Mouse (Mus musculus) lung, embryonic 15.5 days (tissue): ENCODE data around the gene Psmd7. TPM values are rescaled to one million over a fixed set of nuclear protein-coding genes. Genes with fewer than 3 reads are reported as not detected.

Experiments used
- ATAC-seq: fragments of 200-750 bp; cut with Nextera tagmentation; 2 replicates; pipeline ENCODE4 v1.8.0; 2017; ENCODE audit warnings: moderate number of reproducible peaks, borderline replicate concordance; ENCODE audit not compliant: low FRiP score, low TSS enrichment; ENCODE audit errors: extremely low read depth
- H3K27ac ChIP-seq: fragments of 300-500 bp; sonication (generic); 2 replicates; pipeline ENCODE4 v1.5.1; 2015; ENCODE audit warnings: moderate library complexity, mild to moderate bottlenecking, inconsistent platforms
- H3K27me3 ChIP-seq: fragments of 300-500 bp; sonication (generic); 2 replicates; pipeline ENCODE4 v1.6.1; 2015; ENCODE audit warnings: inconsistent platforms
- H3K36me3 ChIP-seq: fragments of 300-500 bp; sonication (generic); 2 replicates; pipeline ENCODE4 v1.6.1; 2015; ENCODE audit warnings: inconsistent platforms
- H3K4me1 ChIP-seq: fragments of 300-500 bp; sonication (generic); 2 replicates; pipeline ENCODE4 v1.6.1; 2015; ENCODE audit warnings: inconsistent platforms
- H3K4me2 ChIP-seq: fragments of 300-500 bp; sonication (generic); 2 replicates; pipeline ENCODE4 v1.6.1; 2015; ENCODE audit warnings: inconsistent platforms, mild to moderate bottlenecking, moderate library complexity
- H3K4me3 ChIP-seq: fragments of 300-500 bp; sonication (generic); 2 replicates; pipeline ENCODE4 v1.5.1; 2015; ENCODE audit warnings: mild to moderate bottlenecking, inconsistent platforms
- H3K9ac ChIP-seq: fragments of 300-500 bp; sonication (generic); 2 replicates; pipeline ENCODE4 v1.6.1; 2015; ENCODE audit warnings: inconsistent platforms
- H3K9me3 ChIP-seq: fragments of 300-500 bp; sonication (generic); 2 replicates; pipeline ENCODE4 v1.6.1; 2016; ENCODE audit warnings: inconsistent platforms
- WGBS: fragments of 180-500 bp; shearing (Covaris S2); methylation state at CpG from one replicate; pipeline ENCODE4 v1.1.7; 2015; 5-methylcytosine and 5-hydroxymethylcytosine counted together
- polyA plus RNA-seq: library from polyadenylated mRNA; unstranded; fragments of >200 nt; fragmentation: Nextera tagmentation; extraction: Ambion mirVana; gene quantifications from 2 replicates; pipeline ENCODE4 v1.2.1, GENCODE M21; 2015

Gene Psmd7
- polyA plus RNA-seq, 1 experiment from 2014 or later = 256 TPM

DNA sequence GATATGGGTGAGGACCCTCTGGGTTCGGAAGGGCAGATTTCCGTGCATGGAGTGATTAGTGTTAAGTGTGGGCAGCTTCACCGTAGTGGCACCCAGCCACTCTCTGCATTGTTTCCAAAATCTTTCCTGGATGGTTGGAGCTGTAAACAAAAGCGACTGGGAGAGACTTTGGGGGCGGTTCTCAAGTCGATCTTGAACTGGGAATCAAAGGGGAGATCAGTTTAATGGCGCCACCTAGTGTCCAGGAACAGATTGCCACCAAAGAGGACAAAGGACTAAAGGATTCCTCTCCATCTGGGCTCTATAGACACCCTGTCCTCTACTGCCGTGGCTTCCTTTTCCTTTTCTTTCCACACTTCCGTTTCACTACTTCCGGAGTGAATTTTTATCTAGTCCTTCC, 11.6 kb downstream of the Psmd7 start:
- Histone ChIP-seq H3K27ac (peak overlapping the region; percentile 10; the same call in 1 of the 2 replicates), H3K9me3 (no peaks in the 10 kb centered on the region), H3K9ac (no peak overlapping the region), H3K36me3 (peaks cover 35% of the 10 kb centered on the region), H3K4me2 (peak overlapping the region; percentile 44), H3K4me1 (0 out of 2 replicates have a peak, but pooled peaks cover 5% of the 10 kb centered on the region), H3K4me3 (peak overlapping the region; percentile 8; the same call in 1 of the 2 replicates), H3K27me3 (no peaks in the 10 kb centered on the region)
- WGBS = 5% methylated on average over 10 of the region's 10 CpGs
- ATAC-seq = peak; percentile 57; the same call in 1 of the 2 replicates

DNA sequence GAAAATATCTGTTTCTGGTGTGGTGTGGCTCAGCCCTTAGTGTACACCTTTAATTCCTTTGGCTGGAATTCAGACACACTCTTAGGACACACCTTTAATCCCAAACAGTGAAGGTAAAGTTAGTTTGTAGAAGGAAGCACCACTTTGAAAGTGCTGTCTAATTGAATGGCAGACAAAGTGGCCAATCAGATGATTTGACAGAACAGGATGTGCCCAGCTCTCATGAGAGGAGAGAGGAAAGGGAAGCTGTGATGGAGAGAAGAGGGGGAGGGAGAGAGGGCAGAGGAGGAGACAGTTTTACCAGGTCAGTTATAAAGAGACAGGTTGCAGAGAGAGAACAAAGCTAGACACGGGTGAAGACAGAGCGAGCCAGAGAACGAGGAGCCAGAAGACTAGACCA, 13.5 kb downstream of the Psmd7 start:
- Histone ChIP-seq H3K4me1 (0 out of 2 replicates have a peak, but pooled peaks cover 5% of the 10 kb centered on the region), H3K9ac (no peak overlapping the region), H3K9me3 (no peaks in the 10 kb centered on the region), H3K4me3 (no peak overlapping the region), H3K4me2 (no peak overlapping the region), H3K36me3 (peaks cover 16% of the 10 kb centered on the region), H3K27ac (no peak overlapping the region), H3K27me3 (no peaks in the 10 kb centered on the region)
- no peak for ATAC-seq
- WGBS = 76% methylated on average over 3 of the region's 3 CpGs

DNA sequence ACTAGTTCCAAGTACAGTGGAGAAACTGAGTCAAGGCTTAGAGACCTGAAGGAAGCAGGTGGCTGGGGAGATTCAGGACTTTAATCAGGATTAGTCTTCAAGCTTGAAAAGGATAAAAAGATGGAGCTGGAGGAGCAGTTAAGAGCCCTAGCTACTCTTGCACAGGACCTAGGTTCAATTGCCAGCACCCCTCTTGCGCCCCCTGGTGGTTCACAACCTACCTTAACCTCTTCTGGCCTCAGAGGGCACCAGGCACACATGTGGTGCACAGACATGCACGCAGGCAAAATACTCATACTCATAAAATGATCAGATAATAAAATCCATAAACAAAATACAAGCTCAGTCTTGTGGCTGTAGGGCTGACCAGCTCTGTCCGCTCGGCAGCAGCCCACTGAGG, 15.8 kb downstream of the Psmd7 start:
- H3K27me3 ChIP-seq = no peaks in the 10 kb centered on the region
- H3K9me3 ChIP-seq = no peaks in the 10 kb centered on the region
- H3K27ac ChIP-seq = no peak overlapping the region
- H3K36me3 ChIP-seq = no peaks in the 10 kb centered on the region
- ATAC-seq = peak; percentile 58; the same call in 1 of the 2 replicates
- no peak overlapping the region for H3K9ac ChIP-seq
- 54% methylated on average over 4 of the region's 4 CpGs for WGBS
- 0 out of 2 replicates have a peak, but pooled peaks cover 5% of the 10 kb centered on the region for H3K4me1 ChIP-seq
- H3K4me2 ChIP-seq = no peak overlapping the region
- no peak overlapping the region for H3K4me3 ChIP-seq

DNA sequence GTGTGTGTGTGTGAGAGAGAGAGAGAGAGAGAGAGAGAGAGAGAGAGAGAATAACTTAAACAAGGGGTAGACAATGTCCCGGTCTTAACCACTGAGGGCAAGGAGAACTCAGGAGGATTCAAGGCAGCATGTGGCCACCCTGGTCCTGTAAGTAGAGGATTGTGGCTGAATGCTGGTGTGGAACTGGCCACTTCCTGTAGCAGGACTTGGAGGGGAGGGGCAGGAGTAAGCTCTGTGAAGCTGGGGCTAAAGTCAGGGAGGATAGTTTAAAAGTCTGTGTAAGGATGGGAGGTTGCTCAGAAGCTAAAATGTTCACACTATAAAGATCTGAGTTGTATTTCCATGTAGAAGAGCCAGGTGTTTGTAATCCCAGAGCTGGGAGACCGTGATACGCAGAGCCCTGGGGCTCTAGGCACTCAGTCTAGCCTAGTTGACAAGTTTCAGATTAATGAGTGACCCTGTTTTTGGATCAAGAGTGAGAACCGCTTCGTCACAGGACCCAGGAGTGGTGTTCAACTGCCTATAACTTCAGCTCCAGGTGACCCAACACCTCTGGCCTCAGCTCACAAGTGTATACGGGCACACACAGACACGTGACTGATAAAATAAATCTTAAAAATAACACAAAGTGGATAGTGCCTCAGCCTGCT, 16.7 kb downstream of the Psmd7 start:
- Histone ChIP-seq H3K4me1 (0 out of 2 replicates have a peak, but pooled peaks cover 4% of the 10 kb centered on the region), H3K4me3 (no peak overlapping the region), H3K9ac (no peak overlapping the region), H3K4me2 (no peak overlapping the region), H3K36me3 (no peaks in the 10 kb centered on the region), H3K9me3 (no peaks in the 10 kb centered on the region), H3K27ac (no peak overlapping the region), H3K27me3 (no peaks in the 10 kb centered on the region)
- ATAC-seq = no peak
- WGBS = 73% methylated on average over 7 of the region's 7 CpGs

DNA sequence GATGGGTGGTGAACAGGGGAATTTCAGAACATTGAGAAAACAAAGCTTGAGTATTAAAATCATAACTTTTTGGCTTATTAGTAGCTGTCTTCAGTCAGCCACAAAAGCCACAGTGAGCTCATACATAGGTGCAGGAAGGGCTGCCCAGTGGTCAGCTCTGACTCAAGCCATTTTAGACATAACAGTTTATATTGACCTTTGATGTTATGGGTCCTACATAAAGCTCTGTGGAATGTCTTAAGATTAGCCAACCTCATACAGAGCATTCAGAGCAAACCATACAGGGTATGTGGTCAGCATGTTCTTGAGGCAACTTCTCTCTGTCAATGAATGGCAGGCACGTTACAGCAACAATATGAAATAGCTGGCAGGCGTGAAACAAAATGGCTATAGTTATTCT, 17.2 kb downstream of the Psmd7 start:
- H3K4me2 ChIP-seq = no peak overlapping the region
- no peaks in the 10 kb centered on the region for H3K36me3 ChIP-seq
- no peak overlapping the region for H3K9ac ChIP-seq
- H3K4me3 ChIP-seq = no peak overlapping the region
- no peak overlapping the region for H3K27ac ChIP-seq
- no peaks in the 10 kb centered on the region for H3K9me3 ChIP-seq
- ATAC-seq = no peak
- H3K4me1 ChIP-seq = no peaks in the 10 kb centered on the region
- 74% methylated on average over 2 of the region's 2 CpGs for WGBS
- no peaks in the 10 kb centered on the region for H3K27me3 ChIP-seq

DNA sequence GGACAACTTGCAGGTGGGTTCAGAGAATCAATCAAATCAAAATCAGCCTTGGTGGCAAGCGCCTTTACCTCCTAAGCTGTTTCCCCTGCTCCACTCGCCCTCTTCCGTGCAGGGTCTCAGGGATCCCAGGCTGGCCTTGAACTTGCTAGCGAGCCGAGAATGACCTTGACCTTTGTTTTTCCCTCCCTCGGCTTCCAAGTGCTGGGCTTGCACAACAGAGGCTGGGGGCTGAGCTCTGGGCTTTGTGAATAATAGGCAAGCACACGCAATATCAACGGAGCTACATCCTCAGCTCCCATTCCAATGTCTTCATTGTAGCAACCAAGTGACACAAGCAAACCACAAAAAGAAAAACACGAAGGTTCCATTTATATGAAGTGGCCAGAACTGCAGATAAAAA, 26.1 kb downstream of the Psmd7 start:
- 58% methylated on average over 9 of the region's 9 CpGs for WGBS
- ATAC-seq = no peak
- no peak overlapping the region for H3K9ac ChIP-seq
- no peaks in the 10 kb centered on the region for H3K4me1 ChIP-seq
- H3K4me3 ChIP-seq = no peak overlapping the region
- no peak overlapping the region for H3K27ac ChIP-seq
- H3K4me2 ChIP-seq = no peak overlapping the region
- H3K27me3 ChIP-seq = no peaks in the 10 kb centered on the region
- H3K9me3 ChIP-seq = no peaks in the 10 kb centered on the region
- peaks cover 4% of the 10 kb centered on the region; the same call in 1 of the 2 replicates for H3K36me3 ChIP-seq

DNA sequence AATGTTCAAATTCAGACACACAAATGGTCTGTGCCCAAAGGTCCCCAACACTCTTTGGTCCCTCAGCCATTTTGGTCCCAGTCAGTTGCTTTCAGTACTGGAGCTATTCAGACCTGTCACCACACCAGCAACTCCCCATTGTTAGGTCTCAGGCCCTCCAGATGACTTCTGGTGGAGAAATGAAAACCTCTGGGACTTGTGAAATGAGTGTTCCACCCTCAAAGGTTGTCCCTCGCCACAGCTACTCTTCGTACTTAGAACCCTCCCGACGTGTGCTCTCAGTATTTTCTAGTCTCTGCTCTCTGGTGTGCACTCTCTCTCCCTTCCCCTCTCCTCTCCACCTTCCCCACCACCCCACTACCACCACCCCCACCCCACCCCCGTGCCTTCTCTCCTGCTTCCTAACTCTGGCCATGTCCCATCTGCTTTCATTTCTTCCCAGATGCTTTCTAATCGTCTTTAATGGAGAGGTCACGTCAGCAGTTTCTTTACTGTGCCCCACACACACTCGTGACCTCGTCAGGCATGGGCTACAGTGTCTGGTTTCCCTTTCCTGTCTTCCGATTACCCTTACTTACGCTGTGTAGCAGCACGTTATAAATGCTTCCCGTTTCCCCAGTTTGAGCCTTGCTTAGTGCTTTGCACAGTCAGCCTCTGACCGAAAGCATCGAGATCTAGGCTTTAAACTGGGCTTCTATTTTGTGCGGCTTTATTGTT, 27.3 kb downstream of the Psmd7 start:
- ATAC-seq = no peak
- H3K36me3 ChIP-seq = peaks cover 10% of the 10 kb centered on the region; the same call in 1 of the 2 replicates
- H3K4me1 ChIP-seq = no peaks in the 10 kb centered on the region
- H3K4me2 ChIP-seq = 0 out of 2 replicates have a peak overlapping the region, but pooled peaks have one; percentile 1
- H3K27ac ChIP-seq = no peak overlapping the region
- H3K9ac ChIP-seq = no peak overlapping the region
- H3K27me3 ChIP-seq = no peaks in the 10 kb centered on the region
- 49% methylated on average over 16 of the region's 16 CpGs for WGBS
- no peaks in the 10 kb centered on the region for H3K9me3 ChIP-seq
- no peak overlapping the region for H3K4me3 ChIP-seq

DNA sequence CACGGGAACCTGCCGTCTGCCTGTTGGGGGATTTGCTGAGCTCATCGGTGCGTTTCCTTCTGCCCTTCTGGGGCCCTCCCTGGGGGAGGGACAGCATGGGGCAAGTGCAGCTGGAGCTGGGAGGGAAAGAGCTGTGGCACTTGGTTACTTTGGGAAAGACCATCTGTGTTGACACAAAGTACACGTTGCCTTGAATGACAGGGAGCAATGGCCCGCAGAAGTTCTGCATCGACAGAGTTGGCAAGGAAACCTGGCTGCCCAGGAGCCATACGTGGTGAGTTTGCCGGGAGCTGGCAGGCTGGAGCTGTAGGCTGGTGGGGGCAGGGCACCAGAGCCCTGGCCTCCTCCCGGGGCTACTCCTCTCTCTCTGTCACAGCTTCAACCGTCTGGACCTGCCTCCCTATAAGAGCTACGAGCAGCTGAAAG, 31.7 kb downstream of the Psmd7 start:
- ATAC-seq = no peak
- WGBS = 33% methylated on average over 12 of the region's 12 CpGs
- peaks cover 33% of the 10 kb centered on the region; the same call in 1 of the 2 replicates for H3K36me3 ChIP-seq

DNA sequence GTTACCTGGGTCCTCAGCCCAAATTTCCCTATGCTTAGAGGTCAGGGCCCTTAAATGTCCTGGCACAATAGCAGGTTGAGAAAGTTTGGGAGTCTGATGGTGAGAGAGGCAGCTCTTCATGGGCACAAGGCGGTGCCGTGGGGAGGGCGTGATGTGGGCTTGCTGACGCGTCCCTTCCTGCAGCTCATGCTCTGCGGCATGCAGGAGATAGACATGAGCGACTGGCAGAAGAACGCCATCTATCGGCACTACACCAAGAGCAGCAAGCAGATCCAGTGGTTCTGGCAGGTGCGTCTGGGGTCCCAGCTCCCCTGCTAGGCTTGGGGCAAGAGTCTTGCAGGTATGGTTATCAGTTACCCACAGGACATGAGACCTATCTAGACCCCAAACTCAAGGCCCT, 33.0 kb downstream of the Psmd7 start:
- WGBS = 86% methylated on average over 10 of the region's 10 CpGs
- Histone ChIP-seq H3K36me3 (peaks cover 39% of the 10 kb centered on the region; the same call in 1 of the 2 replicates), H3K4me3 (no peak overlapping the region), H3K9me3 (no peaks in the 10 kb centered on the region), H3K4me2 (no peak overlapping the region), H3K4me1 (no peaks in the 10 kb centered on the region), H3K27me3 (no peaks in the 10 kb centered on the region), H3K9ac (no peak overlapping the region), H3K27ac (no peak overlapping the region)
- ATAC-seq = no peak

More for the DNA sequence above, 31.7 kb downstream of the Psmd7 start:
- Histone ChIP-seq H3K27me3 (no peaks in the 10 kb centered on the region), H3K4me1 (no peaks in the 10 kb centered on the region), H3K4me3 (no peak overlapping the region), H3K9ac (no peak overlapping the region), H3K9me3 (no peaks in the 10 kb centered on the region), H3K4me2 (no peak overlapping the region), H3K27ac (no peak overlapping the region)

DNA sequence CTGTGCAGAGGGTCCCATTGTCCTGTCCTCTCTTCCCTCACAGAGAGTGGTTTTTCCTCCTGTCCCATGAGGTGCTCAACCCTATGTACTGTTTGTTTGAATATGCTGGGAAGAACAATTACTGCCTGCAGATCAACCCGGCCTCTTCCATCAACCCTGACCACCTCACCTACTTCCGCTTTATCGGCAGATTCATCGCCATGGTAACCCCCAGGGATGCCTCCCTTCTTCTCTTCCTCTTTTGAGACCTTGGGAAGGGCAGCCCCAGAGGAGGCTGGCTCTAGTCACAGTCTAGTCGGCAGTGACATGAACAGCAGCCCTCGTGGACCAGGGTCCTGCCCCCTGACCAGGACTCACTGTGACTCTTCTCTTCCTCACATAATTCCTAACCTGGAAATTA, 36.0 kb downstream of the Psmd7 start:
- Histone ChIP-seq H3K4me1 (0 out of 2 replicates have a peak, but pooled peaks cover 3% of the 10 kb centered on the region), H3K4me2 (no peak overlapping the region), H3K4me3 (no peak overlapping the region), H3K36me3 (peaks cover 40% of the 10 kb centered on the region; the same call in 1 of the 2 replicates), H3K9ac (no peak overlapping the region), H3K9me3 (no peaks in the 10 kb centered on the region), H3K27me3 (no peaks in the 10 kb centered on the region), H3K27ac (no peak overlapping the region)
- no peak for ATAC-seq
- WGBS = 47% methylated on average over 6 of the region's 6 CpGs

DNA sequence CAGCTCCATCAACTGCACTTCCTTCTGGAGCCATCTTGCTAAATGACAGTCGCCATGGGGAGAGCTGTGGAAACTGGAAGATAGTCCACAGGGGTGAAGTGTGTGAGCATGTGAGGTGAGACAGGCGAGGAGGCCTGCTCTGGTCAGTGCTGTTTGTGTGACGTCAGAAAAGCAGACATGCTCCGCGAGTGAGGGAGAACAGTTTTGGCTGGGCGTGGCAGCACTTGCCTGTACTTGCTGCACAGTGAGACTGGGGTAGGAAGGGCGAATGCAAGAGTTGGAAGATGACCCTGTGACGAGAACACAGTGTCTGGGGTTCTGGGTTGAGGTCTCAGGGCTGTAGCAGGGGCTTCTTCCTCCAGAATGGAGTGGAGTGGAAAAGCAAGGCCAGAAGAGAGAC, 41.4 kb downstream of the Psmd7 start:
- Histone ChIP-seq H3K4me1 (peaks cover 38% of the 10 kb centered on the region), H3K9me3 (no peaks in the 10 kb centered on the region), H3K27ac (peak overlapping the region; percentile 93), H3K9ac (no peak overlapping the region), H3K27me3 (no peaks in the 10 kb centered on the region), H3K4me3 (peak overlapping the region; percentile 22), H3K36me3 (peaks cover 11% of the 10 kb centered on the region; the same call in 1 of the 2 replicates), H3K4me2 (peak overlapping the region; percentile 46)
- no peak; the same call in 1 of the 2 replicates for ATAC-seq
- WGBS = 70% methylated on average over 8 of the region's 8 CpGs

DNA sequence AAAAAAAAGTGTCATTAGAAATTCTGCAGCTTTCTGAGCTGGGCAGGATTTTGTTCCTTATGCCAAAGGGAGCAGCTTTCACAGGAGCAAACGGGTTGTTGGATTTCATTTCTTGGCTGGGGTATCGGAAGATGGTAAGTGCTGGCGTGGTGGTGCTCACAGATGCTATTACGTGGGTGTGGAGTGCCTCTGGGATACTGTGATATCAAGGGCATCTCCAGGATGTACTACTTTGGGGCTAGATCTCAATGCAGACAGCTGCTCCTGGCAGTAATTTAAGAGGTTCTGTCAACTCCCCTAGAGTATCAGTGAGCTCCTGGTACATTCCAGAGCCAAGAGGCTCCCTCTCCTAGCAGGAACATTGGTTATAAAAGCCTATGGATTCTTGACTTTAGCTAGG, 42.1 kb downstream of the Psmd7 start:
- 69% methylated on average over 4 of the region's 4 CpGs for WGBS
- Histone ChIP-seq H3K36me3 (peaks cover 10% of the 10 kb centered on the region; the same call in 1 of the 2 replicates), H3K27me3 (no peaks in the 10 kb centered on the region), H3K9ac (no peak overlapping the region), H3K27ac (peak overlapping the region; percentile 93), H3K9me3 (no peaks in the 10 kb centered on the region), H3K4me1 (peaks cover 41% of the 10 kb centered on the region), H3K4me3 (peak overlapping the region; percentile 22), H3K4me2 (peak overlapping the region; percentile 46)
- ATAC-seq = no peak
